In the genomic region with DNA sequence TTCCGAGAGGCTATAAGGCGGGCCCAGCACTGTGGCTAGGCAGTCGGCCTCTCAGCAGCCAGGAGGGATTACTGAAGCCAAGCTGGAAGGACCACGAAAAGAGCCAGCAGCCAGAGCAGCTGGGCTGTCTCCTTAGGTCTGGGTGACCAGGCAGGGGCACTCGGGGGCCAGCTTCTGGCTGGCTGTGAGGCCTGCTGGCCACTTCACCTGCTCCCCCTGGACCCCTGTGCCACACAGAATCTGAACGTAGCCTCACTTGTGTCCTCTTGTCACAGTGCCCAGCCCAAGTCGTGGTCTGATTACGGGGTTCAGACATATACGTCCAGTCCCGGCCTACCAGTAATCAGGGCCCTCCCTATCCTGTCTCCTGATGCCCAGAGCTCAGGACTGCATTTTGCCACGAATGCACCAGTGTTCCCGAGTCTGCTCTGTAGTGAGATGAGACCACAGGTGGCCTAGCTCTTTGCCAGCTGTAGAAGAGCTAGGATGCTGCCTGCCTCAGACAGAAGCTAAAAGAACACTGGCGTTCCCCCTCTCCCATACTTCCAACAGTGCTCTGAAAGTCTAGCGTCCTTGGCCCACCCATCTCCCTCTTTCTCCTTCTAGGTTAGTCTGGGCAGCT, we compare ENCODE assay signal across 19 mouse cellular contexts.
DNase-seq lines count a peak whose midpoint lies in the region; ATAC-seq and TF ChIP-seq lines count a peak whose summit lies in the region.
"Had no signal": no experiment of that assay in that cellular context is flagged by ENCODE, and none has a peak within 500 bp of the region (broad histone marks: within the 10 kb centered on the region; RNA-seq: fewer than 3 reads in every experiment).

No protein-coding gene starts in this region.

- DNase-seq in adrenal gland, postnatal 14 days = peak; percentile 3
- DNase-seq in adrenal gland, postnatal 4 days (ENCODE audit: low spot score in 2 of 2) = no peak
- peak; percentile 20 for DNase-seq in hindbrain, postnatal 0 days (ENCODE audit: low spot score)
- DNase-seq in midbrain, postnatal 0 days (ENCODE audit: low spot score) = peak; percentile 14
- DNase-seq in midbrain, embryonic 10.5 days (ENCODE audit: low spot score) = no peak
- no peak for DNase-seq in limb, embryonic 10.5 days (ENCODE audit: low spot score)
- DNase-seq in heart, postnatal 4 days = no peak
- DNase-seq: adrenal gland, adult 8-10 months; lung, postnatal 10 days; thymus, adult 2 months had no signal

- WGBS in hindbrain, postnatal 0 days = 64% methylated on average over 14 of the region's 14 CpGs
- 85% methylated on average over 14 of the region's 14 CpGs for WGBS in hindbrain, embryonic 12.5 days
- WGBS in midbrain, postnatal 0 days = 75% methylated on average over 14 of the region's 14 CpGs
- 84% methylated on average over 14 of the region's 14 CpGs for WGBS in midbrain, embryonic 10.5 days
- whole genome bisulfite sequencing in limb, embryonic 10.5 days = 82% methylated on average over 14 of the region's 14 CpGs

- H3K9ac ChIP-seq in hindbrain, postnatal 0 days (replicated peaks; ENCODE audit: low read length) = no peak overlapping the region
- H3K9ac ChIP-seq in hindbrain, embryonic 12.5 days = no peak overlapping the region
- H3K9ac ChIP-seq in midbrain, postnatal 0 days (replicated peaks; ENCODE audit: low read length, poor library complexity, severe bottlenecking) = no peak overlapping the region
- H3K9ac ChIP-seq: embryonic facial prominence, embryonic 12.5 days; forebrain, embryonic 15.5 days; hindbrain, embryonic 14.5 days; limb, embryonic 12.5 days; liver, embryonic 15.5 days had no signal

- TF ChIP-seq CTCF in hindbrain, postnatal 0 days (IDR thresholded peaks at IDR 0.05; ENCODE audit: low read depth) = no peak
- no peak for TF ChIP-seq CTCF in midbrain, postnatal 0 days (IDR thresholded peaks at IDR 0.05)

- no peaks in the 10 kb centered on the region for H3K36me3 ChIP-seq in hindbrain, postnatal 0 days (ENCODE audit: insufficient read depth, low read length)
- no peaks in the 10 kb centered on the region for H3K36me3 ChIP-seq in hindbrain, embryonic 12.5 days
- H3K36me3 ChIP-seq in midbrain, postnatal 0 days (ENCODE audit: insufficient read depth, low read length) = no peaks in the 10 kb centered on the region
- H3K36me3 ChIP-seq in midbrain, embryonic 10.5 days = no peaks in the 10 kb centered on the region
- no peaks in the 10 kb centered on the region for H3K36me3 ChIP-seq in limb, embryonic 10.5 days
- H3K36me3 ChIP-seq: embryonic facial prominence, embryonic 12.5 days; forebrain, embryonic 15.5 days; limb, embryonic 12.5 days; liver, embryonic 15.5 days had no signal

- no peaks in the 10 kb centered on the region for H3K27me3 ChIP-seq in hindbrain, postnatal 0 days (ENCODE audit: insufficient read depth, low read length)
- no peaks in the 10 kb centered on the region for H3K27me3 ChIP-seq in hindbrain, embryonic 12.5 days
- no peaks in the 10 kb centered on the region for H3K27me3 ChIP-seq in midbrain, postnatal 0 days (ENCODE audit: insufficient read depth, low read length)
- H3K27me3 ChIP-seq in midbrain, embryonic 10.5 days (ENCODE audit: low read depth, poor library complexity, severe bottlenecking) = no peaks in the 10 kb centered on the region
- H3K27me3 ChIP-seq in limb, embryonic 10.5 days (ENCODE audit: low read depth, poor library complexity, severe bottlenecking) = no peaks in the 10 kb centered on the region
- H3K27me3 ChIP-seq: embryonic facial prominence, embryonic 12.5 days; forebrain, embryonic 15.5 days; limb, embryonic 12.5 days; liver, embryonic 15.5 days had no signal

- H3K27ac ChIP-seq in hindbrain, postnatal 0 days = no peak overlapping the region
- no peak overlapping the region for H3K27ac ChIP-seq in hindbrain, embryonic 12.5 days
- H3K27ac ChIP-seq in midbrain, postnatal 0 days (ENCODE audit: low read depth, low read length) = no peak overlapping the region
- H3K27ac ChIP-seq in midbrain, embryonic 10.5 days (replicated peaks) = no peak overlapping the region
- H3K27ac ChIP-seq in limb, embryonic 10.5 days = peak overlapping the region; percentile 63; the same call in 1 of the 2 replicates
- H3K27ac ChIP-seq: embryonic facial prominence, embryonic 12.5 days; forebrain, embryonic 15.5 days; hindbrain, embryonic 14.5 days; layer of hippocampus, adult 2 months; limb, embryonic 12.5 days; liver, embryonic 15.5 days had no signal

- H3K4me3 ChIP-seq in hindbrain, postnatal 0 days (ENCODE audit: low read length) = no peak overlapping the region
- H3K4me3 ChIP-seq in hindbrain, embryonic 12.5 days = no peak overlapping the region
- H3K4me3 ChIP-seq in midbrain, postnatal 0 days (ENCODE audit: low read depth, low read length) = no peak overlapping the region
- H3K4me3 ChIP-seq in midbrain, embryonic 10.5 days = no peak overlapping the region
- no peak overlapping the region for H3K4me3 ChIP-seq in limb, embryonic 10.5 days
- H3K4me3 ChIP-seq: embryonic facial prominence, embryonic 12.5 days; forebrain, embryonic 15.5 days; layer of hippocampus, adult 2 months; limb, embryonic 12.5 days; liver, embryonic 15.5 days; megakaryocyte, embryonic 14.5 days had no signal

- no peak overlapping the region for H3K4me2 ChIP-seq in hindbrain, postnatal 0 days (ENCODE audit: low read depth, low read length)
- H3K4me2 ChIP-seq in hindbrain, embryonic 12.5 days (replicated peaks) = no peak overlapping the region
- H3K4me2 ChIP-seq in midbrain, postnatal 0 days (ENCODE audit: low read depth, low read length, poor library complexity, severe bottlenecking) = no peak overlapping the region
- H3K4me2 ChIP-seq: embryonic facial prominence, embryonic 12.5 days; forebrain, embryonic 15.5 days; hindbrain, embryonic 14.5 days; limb, embryonic 12.5 days; liver, embryonic 15.5 days had no signal

- H3K4me1 ChIP-seq in hindbrain, postnatal 0 days (ENCODE audit: insufficient read depth, low read length) = no peaks in the 10 kb centered on the region
- H3K4me1 ChIP-seq in hindbrain, embryonic 12.5 days = 0 out of 2 replicates have a peak, but pooled peaks cover 7% of the 10 kb centered on the region
- no peaks in the 10 kb centered on the region for H3K4me1 ChIP-seq in midbrain, postnatal 0 days (ENCODE audit: insufficient read depth, low read length)
- H3K4me1 ChIP-seq in midbrain, embryonic 10.5 days = peaks cover 3% of the 10 kb centered on the region; the same call in 1 of the 2 replicates
- H3K4me1 ChIP-seq in limb, embryonic 10.5 days = peaks cover 22% of the 10 kb centered on the region
- H3K4me1 ChIP-seq: embryonic facial prominence, embryonic 12.5 days; forebrain, embryonic 15.5 days; liver, embryonic 15.5 days; megakaryocyte, embryonic 14.5 days had no signal

- no peak for ATAC-seq in hindbrain, postnatal 0 days
- no peak for ATAC-seq in hindbrain, embryonic 12.5 days (ENCODE audit: low FRiP score)
- no peak for ATAC-seq in midbrain, postnatal 0 days (ENCODE audit: low FRiP score)
- ATAC-seq: forebrain, embryonic 15.5 days; intestine, postnatal 0 days had no signal

- H3K9me3 ChIP-seq in hindbrain, postnatal 0 days (ENCODE audit: low read length) = no peaks in the 10 kb centered on the region
- H3K9me3 ChIP-seq in hindbrain, embryonic 12.5 days (replicated peaks) = peaks cover 19% of the 10 kb centered on the region
- H3K9me3 ChIP-seq in midbrain, postnatal 0 days (ENCODE audit: low read length) = 0 out of 2 replicates have a peak, but pooled peaks cover 3% of the 10 kb centered on the region
- H3K9me3 ChIP-seq in midbrain, embryonic 10.5 days (replicated peaks) = peaks cover 26% of the 10 kb centered on the region
- peaks cover 14% of the 10 kb centered on the region; the same call in 1 of the 2 replicates for H3K9me3 ChIP-seq in limb, embryonic 10.5 days (replicated peaks)

Comparison
In these comparisons a context has a peak if more than half of its experiments do, and no peak if none do; other contexts are left out.
1. DNase-seq: peak in adrenal gland, postnatal 14 days (single experiment), hindbrain, postnatal 0 days (single experiment) and midbrain, postnatal 0 days (single experiment); none in adrenal gland, postnatal 4 days (0 of 2), midbrain, embryonic 10.5 days (single experiment), limb, embryonic 10.5 days (single experiment) and heart, postnatal 4 days (single experiment).